In the genomic region with DNA sequence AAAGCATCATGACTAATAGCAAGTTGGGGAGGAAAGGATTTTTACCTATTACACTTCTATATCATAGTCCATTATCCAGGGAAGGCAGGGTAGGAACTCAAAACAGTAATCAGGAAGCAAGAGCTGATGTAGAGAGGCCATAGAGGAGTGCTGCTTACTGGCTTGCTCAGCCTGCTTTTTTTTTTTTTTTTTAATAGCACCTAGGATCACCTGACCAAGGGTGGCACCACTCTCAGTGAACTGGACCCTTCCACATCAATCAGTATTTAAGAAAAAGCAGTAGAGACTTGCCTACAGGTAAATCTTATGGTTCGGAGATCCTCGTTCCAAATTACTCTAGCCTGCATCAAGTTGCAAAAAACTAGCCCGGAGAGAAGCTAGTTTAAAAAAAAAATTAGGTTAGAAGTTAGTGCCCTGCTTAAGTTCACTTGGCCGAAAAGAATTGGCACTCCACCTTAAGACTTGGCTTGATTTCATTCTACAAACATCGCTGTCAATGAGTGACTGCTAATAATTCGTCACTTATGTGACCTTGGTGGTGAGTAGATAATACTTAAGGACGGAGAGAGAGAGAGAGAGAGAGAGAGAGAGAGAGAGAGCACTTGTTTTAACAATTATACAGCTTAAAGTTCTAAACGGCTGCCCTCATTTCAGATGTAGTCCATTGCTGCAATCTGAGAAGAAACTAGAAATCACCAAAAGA, we compare ENCODE assay signal across 8 mouse cellular contexts. TPM values are rescaled to one million over a fixed set of nuclear protein-coding genes. Genes with fewer than 3 reads are reported as not detected.
DNase-seq lines count a peak whose midpoint lies in the region; ATAC-seq and TF ChIP-seq lines count a peak whose summit lies in the region.

No protein-coding gene starts in this region.

- peak overlapping the region; percentile 83 for H3K4me2 ChIP-seq in hindbrain, embryonic 16.5 days (ENCODE audit: low read length)
- peak overlapping the region; percentile 91 for H3K4me2 ChIP-seq in liver, postnatal 0 days (ENCODE audit: low read depth, low read length)

- 38% methylated on average over 8 of the region's 8 CpGs for WGBS in heart, adult 2 months
- WGBS in hindbrain, embryonic 16.5 days, result 60% methylated on average over 8 of the region's 8 CpGs
- WGBS in liver, postnatal 0 days (ENCODE audit: insufficient replicate concordance), result 52% methylated on average over 8 of the region's 8 CpGs

- no peak for TF ChIP-seq CTCF in heart, adult 2 months (IDR thresholded peaks at IDR 0.05)
- no peak for TF ChIP-seq CTCF in liver, postnatal 0 days (IDR thresholded peaks at IDR 0.05; ENCODE audit: low read depth)

- no peaks in the 10 kb centered on the region for H3K79me2 ChIP-seq in heart, adult 2 months (replicated peaks; ENCODE audit: control insufficient read depth, insufficient read depth, low read length)

- peaks cover 2% of the 10 kb centered on the region for H3K4me1 ChIP-seq in heart, adult 2 months (ENCODE audit: control insufficient read depth, insufficient read depth, low read length)
- H3K4me1 ChIP-seq in hindbrain, embryonic 16.5 days (ENCODE audit: control insufficient read depth, insufficient read depth, low read depth, low read length), result peaks cover 23% of the 10 kb centered on the region
- H3K4me1 ChIP-seq in liver, postnatal 0 days (ENCODE audit: insufficient read depth), result peaks cover 19% of the 10 kb centered on the region

- no peak for ATAC-seq in hindbrain, embryonic 16.5 days
- ATAC-seq in liver, postnatal 0 days, result no peak

- TF ChIP-seq EP300 in heart, adult 2 months (IDR thresholded peaks at IDR 0.05; ENCODE audit: insufficient read depth, low read depth, low read length), result no peak
- no peak for TF ChIP-seq EP300 in liver, postnatal 0 days (IDR thresholded peaks at IDR 0.05; ENCODE audit: low read depth)

- no peaks in the 10 kb centered on the region for H3K27me3 ChIP-seq in heart, adult 2 months (ENCODE audit: control insufficient read depth, insufficient read depth, low read length)
- H3K27me3 ChIP-seq in hindbrain, embryonic 16.5 days (replicated peaks; ENCODE audit: control insufficient read depth, insufficient read depth, low read length), result no peaks in the 10 kb centered on the region
- H3K27me3 ChIP-seq in liver, postnatal 0 days (ENCODE audit: insufficient read depth, low read length), result no peaks in the 10 kb centered on the region

- no peak for TF ChIP-seq POLR2A in heart, adult 2 months (IDR thresholded peaks at IDR 0.05; ENCODE audit: insufficient read depth, low read depth, low read length)

- no peak for DNase-seq in heart, adult 2 months
- no peak for DNase-seq in heart, postnatal 25 days (ENCODE audit: low spot score)
- peak; percentile 29 for DNase-seq in MEL-GATA-1-ER (ENCODE audit: extremely low read depth, low read depth)
- DNase-seq in liver, postnatal 0 days, result no peak
- DNase-seq in frontal cortex, postnatal 14 days (ENCODE audit: low spot score in 2 of 2), result no peak
- no peak for DNase-seq in cerebellum, postnatal 14 days
- DNase-seq in MN1 (ENCODE audit: low spot score), result no peak

- no peak overlapping the region for H3K9ac ChIP-seq in heart, adult 2 months (ENCODE audit: low read depth, low read length)
- H3K9ac ChIP-seq in hindbrain, embryonic 16.5 days (ENCODE audit: low read depth, low read length), result peak overlapping the region; percentile 77
- H3K9ac ChIP-seq in liver, postnatal 0 days (replicated peaks), result no peak overlapping the region

- peak overlapping the region; percentile 91 for H3K4me3 ChIP-seq in heart, adult 2 months
- peak overlapping the region; percentile 62 for H3K4me3 ChIP-seq in hindbrain, embryonic 16.5 days (ENCODE audit: low read length)
- peak overlapping the region; percentile 66; the same call in 1 of the 2 replicates for H3K4me3 ChIP-seq in liver, postnatal 0 days (ENCODE audit: low read depth, low read length)

- intact Hi-C loops in heart, adult 2 months (cut with DNase I), result loop anchor here (2.0 to 10.0 kb wide), 3 partner anchors 87 to 223 kb away; a partner anchor contains a TSS
- intact Hi-C loops in heart, postnatal 25 days (cut with DNase I), result loop anchor here (10.0 kb wide), 1 partner anchor 381 kb away; a partner anchor contains a TSS

- H3K36me3 ChIP-seq in heart, adult 2 months (ENCODE audit: control insufficient read depth, insufficient read depth, low read length), result no peaks in the 10 kb centered on the region
- H3K36me3 ChIP-seq in hindbrain, embryonic 16.5 days (ENCODE audit: control insufficient read depth, insufficient read depth, low read length), result no peaks in the 10 kb centered on the region
- no peaks in the 10 kb centered on the region for H3K36me3 ChIP-seq in liver, postnatal 0 days (replicated peaks; ENCODE audit: insufficient read depth, low read length)

- H3K27ac ChIP-seq in heart, adult 2 months, result peak overlapping the region; percentile 87; the same call in 1 of the 2 replicates
- H3K27ac ChIP-seq in hindbrain, embryonic 16.5 days (ENCODE audit: low read depth, low read length), result peak overlapping the region; percentile 61; the same call in 1 of the 2 replicates
- H3K27ac ChIP-seq in liver, postnatal 0 days (ENCODE audit: low read depth), result no peak overlapping the region

- H3K9me3 ChIP-seq in hindbrain, embryonic 16.5 days (ENCODE audit: control insufficient read depth, low read length), result no peaks in the 10 kb centered on the region
- no peaks in the 10 kb centered on the region for H3K9me3 ChIP-seq in liver, postnatal 0 days (ENCODE audit: low read length)

RNA-seq across cellular contexts. Expression of a gene that starts 1.0 kb away (rescaled TPM):
- 1 to 10 TPM; 9.0 to 9.7 TPM for total RNA-seq in heart, adult 2 months (2021)
- polyA plus RNA-seq in heart, adult 2 months (2012; rRNA removed), result 2.6 and 5.4 TPM in 2 replicates
- total RNA-seq in heart, postnatal 25 days (2021), result 10 to 100 TPM; 10.6 TPM
- polyA plus RNA-seq in hindbrain, embryonic 16.5 days (2015; fragmentation: Nextera tagmentation; extraction: Ambion mirVana), result 6.3 and 8.1 TPM in 2 replicates
- 4.3 and 4.8 TPM in 2 replicates for polyA plus RNA-seq in liver, postnatal 0 days (2015; fragmentation: Nextera tagmentation; extraction: Ambion mirVana)

RNA-seq across cellular contexts. Expression of a gene that starts 3.2 kb away (rescaled TPM):
- 10 to 100 TPM in 1 of 2 experiments, 1 to 10 TPM in 1; 7.6 to 10.7 TPM for total RNA-seq in heart, adult 2 months (2021)
- polyA plus RNA-seq in heart, adult 2 months (2012; rRNA removed), result 5.4 and 12.3 TPM in 2 replicates
- 10 to 100 TPM in 1 of 2 experiments, 1 to 10 TPM in 1; 8.2 to 10.4 TPM for total RNA-seq in heart, postnatal 25 days (2021)
- 8.0 and 11.8 TPM in 2 replicates for polyA plus RNA-seq in hindbrain, embryonic 16.5 days (2015; fragmentation: Nextera tagmentation; extraction: Ambion mirVana)
- polyA plus RNA-seq in liver, postnatal 0 days (2015; fragmentation: Nextera tagmentation; extraction: Ambion mirVana), result 1.7 and 2.3 TPM in 2 replicates

RNA-seq across cellular contexts. Expression of a gene that starts 27.6 kb away (rescaled TPM):
- total RNA-seq in heart, adult 2 months (2021), result 1 to 10 TPM; 6.1 to 7.4 TPM
- 6.8 and 14.1 TPM in 2 replicates for polyA plus RNA-seq in heart, adult 2 months (2012; rRNA removed)
- total RNA-seq in heart, postnatal 25 days (2021), result 10 to 100 TPM in 1 of 2 experiments, 1 to 10 TPM in 1; 9.2 to 12.0 TPM
- 109 and 114 TPM in 2 replicates for polyA plus RNA-seq in hindbrain, embryonic 16.5 days (2015; fragmentation: Nextera tagmentation; extraction: Ambion mirVana)
- polyA plus RNA-seq in liver, postnatal 0 days (2015; fragmentation: Nextera tagmentation; extraction: Ambion mirVana), result 0.32 and 0.35 TPM in 2 replicates
